Mouse (Mus musculus) erythroblast, embryonic 14.5 days (primary cell): ENCODE results near the gene Galnt9.

Experiments
- GATA1 ChIP-seq: IDR thresholded peaks from 2 replicates; pipeline ENCODE4 v1.6.1; 2012; ENCODE audit warnings: low read length, inconsistent platforms, mixed read lengths
- TAL1 ChIP-seq: IDR thresholded peaks from 3 replicates; pipeline ENCODE4 v1.6.1; 2012; ENCODE audit warnings: low read length, inconsistent platforms, mixed read lengths

GRCm38 (mm10) chr5:110638306-110639074 is 94.3 kb downstream of the Galnt9 start:
- TF ChIP-seq GATA1: no peak
- no peak for TF ChIP-seq TAL1
